Mouse (Mus musculus) spleen, adult 2 months (tissue): Measurements from ENCODE around the gene Nemp1. TPM values are rescaled to one million over a fixed set of nuclear protein-coding genes. Genes with fewer than 3 reads are reported as not detected.

Experiments
- DNase-seq, 2 experiments: peaks; one replicate each; pipeline versions ENCODE4 v3.0.0 to v3.0.0-alpha.2; 2012 to 2021; ENCODE audit warnings: low spot score in 2 of 2, low read depth in 1 of 2
- H3K27ac ChIP-seq: fragments of 200-500 bp; 2 replicates; pipeline ENCODE4 v1.5.1; 2012; ENCODE audit warnings: low read length, inconsistent platforms; ENCODE audit not compliant: insufficient read depth
- H3K27me3 ChIP-seq: fragments of 200-500 bp; 2 replicates; pipeline ENCODE4 v1.6.1; 2012; ENCODE audit warnings: mild to moderate bottlenecking, moderate library complexity, low read length, inconsistent platforms; ENCODE audit not compliant: control insufficient read depth, insufficient read depth
- H3K36me3 ChIP-seq: fragments of 200-500 bp; 2 replicates; pipeline ENCODE4 v1.6.1; 2012; ENCODE audit warnings: mild to moderate bottlenecking, low read length, inconsistent platforms; ENCODE audit not compliant: control insufficient read depth, insufficient read depth
- H3K4me1 ChIP-seq: fragments of 200-500 bp; 2 replicates; pipeline ENCODE4 v1.6.1; 2011; ENCODE audit warnings: inconsistent platforms; ENCODE audit not compliant: control insufficient read depth, insufficient read depth, insufficient read length
- H3K4me3 ChIP-seq: fragments of 200-500 bp; 2 replicates; pipeline ENCODE4 v1.5.1; 2011; ENCODE audit warnings: mild to moderate bottlenecking, inconsistent platforms; ENCODE audit not compliant: insufficient read depth, insufficient read length; ENCODE audit errors: extremely low read depth
- CTCF ChIP-seq: fragments of 200-500 bp; IDR thresholded peaks from 2 replicates; pipeline ENCODE4 v1.5.1; 2011; ENCODE audit warnings: mild to moderate bottlenecking, inconsistent platforms; ENCODE audit not compliant: insufficient read depth, insufficient read length, insufficient replicate concordance; ENCODE audit errors: extremely low read depth
- POLR2A ChIP-seq: fragments of 200-500 bp; IDR thresholded peaks from 2 replicates; pipeline ENCODE4 v1.6.1; 2011; ENCODE audit warnings: low read depth, low read length, inconsistent platforms
- WGBS: fragments of 180-500 bp; shearing (Covaris S2); methylation state at CpG from one replicate; pipeline ENCODE4 v1.1.7; 2018; 5-methylcytosine and 5-hydroxymethylcytosine counted together
- polyA plus RNA-seq: library from polyadenylated mRNA; depleted of rRNA; stranded (reverse); fragments of >200 nt; gene quantifications from 2 replicates; pipeline ENCODE4 v1.2.3, GENCODE M21; 2012

Gene Nemp1
- polyA plus RNA-seq, 1 experiment: 3.2 TPM

DNA sequence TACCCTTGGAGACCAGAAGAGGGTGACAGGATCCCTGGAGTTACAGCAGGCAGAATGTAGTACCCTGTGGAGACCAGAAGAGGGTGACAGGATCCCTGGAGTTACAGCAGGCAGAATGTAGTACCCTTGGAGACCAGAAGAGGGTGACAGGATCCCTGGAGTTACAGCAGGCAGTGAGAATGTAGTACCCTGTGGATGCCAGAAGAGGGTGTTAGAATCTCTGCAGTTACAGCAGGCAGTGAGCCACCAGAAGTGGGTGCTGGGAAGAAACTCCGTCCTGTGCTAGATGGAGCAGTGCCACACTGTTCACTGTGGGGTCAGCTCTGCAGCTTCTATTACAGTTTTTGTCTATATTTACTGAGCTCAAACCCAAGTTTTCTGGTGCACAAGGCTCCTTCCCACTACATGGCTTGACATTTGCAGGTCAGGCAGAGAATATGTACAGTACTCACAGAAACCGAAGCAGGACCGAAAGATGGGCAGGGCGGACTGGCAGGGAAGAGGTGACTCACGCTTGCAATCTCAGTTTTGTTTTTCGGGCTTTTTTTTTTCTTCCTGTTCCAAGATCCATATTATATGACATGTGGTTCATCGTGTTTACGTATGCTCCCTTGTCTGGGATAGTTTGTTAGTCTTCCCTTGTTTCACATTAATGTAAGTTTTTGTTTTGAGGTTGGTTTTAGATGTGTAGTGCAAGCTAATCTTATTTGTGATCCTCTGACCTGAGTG lies 8.3 kb downstream of the Nemp1 start:
- TF ChIP-seq POLR2A: no peak
- peak; percentile 58; the same call in 1 of the 2 replicates for TF ChIP-seq CTCF
- Histone ChIP-seq H3K4me1 (peaks cover 4% of the 10 kb centered on the region), H3K27me3 (no peaks in the 10 kb centered on the region), H3K4me3 (no peak overlapping the region), H3K36me3 (no peaks in the 10 kb centered on the region), H3K27ac (no peak overlapping the region)
- 86% methylated on average over 8 of the region's 8 CpGs for WGBS
- peak; percentile 56 to 61 for DNase-seq

DNA sequence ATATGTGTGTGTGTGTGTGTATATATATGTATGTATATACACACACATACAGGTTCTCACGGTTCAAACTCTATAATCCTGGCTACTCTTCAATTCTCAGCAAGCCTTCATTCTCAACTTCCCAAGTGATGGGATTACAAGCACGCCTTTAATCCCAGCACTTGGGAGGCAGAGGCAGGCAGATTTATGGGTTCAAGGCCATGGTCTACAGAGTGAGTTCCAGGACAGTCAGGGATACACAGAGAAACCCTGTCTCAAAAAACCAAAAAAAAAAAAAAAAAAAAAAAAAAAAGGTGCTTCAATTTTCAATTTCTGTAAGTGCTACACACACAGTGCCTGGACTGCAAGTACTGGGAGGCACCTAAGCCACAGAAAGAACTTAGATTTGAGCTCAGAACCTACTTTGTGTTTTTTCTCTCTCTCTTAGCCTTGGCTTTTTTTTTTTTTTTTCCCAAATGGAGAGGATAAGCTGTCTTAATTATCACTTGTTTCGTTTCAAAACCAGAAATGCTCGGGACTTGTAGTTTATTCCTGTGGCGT lies 9.2 kb downstream of the Nemp1 start:
- DNase-seq: no peak
- Histone ChIP-seq H3K27ac (no peak overlapping the region), H3K36me3 (no peaks in the 10 kb centered on the region), H3K4me3 (peak overlapping the region; percentile 62), H3K4me1 (peaks cover 4% of the 10 kb centered on the region), H3K27me3 (no peaks in the 10 kb centered on the region)
- no peak for TF ChIP-seq CTCF
- no peak for TF ChIP-seq POLR2A
- 45% methylated on average over 5 of the region's 5 CpGs for WGBS

DNA sequence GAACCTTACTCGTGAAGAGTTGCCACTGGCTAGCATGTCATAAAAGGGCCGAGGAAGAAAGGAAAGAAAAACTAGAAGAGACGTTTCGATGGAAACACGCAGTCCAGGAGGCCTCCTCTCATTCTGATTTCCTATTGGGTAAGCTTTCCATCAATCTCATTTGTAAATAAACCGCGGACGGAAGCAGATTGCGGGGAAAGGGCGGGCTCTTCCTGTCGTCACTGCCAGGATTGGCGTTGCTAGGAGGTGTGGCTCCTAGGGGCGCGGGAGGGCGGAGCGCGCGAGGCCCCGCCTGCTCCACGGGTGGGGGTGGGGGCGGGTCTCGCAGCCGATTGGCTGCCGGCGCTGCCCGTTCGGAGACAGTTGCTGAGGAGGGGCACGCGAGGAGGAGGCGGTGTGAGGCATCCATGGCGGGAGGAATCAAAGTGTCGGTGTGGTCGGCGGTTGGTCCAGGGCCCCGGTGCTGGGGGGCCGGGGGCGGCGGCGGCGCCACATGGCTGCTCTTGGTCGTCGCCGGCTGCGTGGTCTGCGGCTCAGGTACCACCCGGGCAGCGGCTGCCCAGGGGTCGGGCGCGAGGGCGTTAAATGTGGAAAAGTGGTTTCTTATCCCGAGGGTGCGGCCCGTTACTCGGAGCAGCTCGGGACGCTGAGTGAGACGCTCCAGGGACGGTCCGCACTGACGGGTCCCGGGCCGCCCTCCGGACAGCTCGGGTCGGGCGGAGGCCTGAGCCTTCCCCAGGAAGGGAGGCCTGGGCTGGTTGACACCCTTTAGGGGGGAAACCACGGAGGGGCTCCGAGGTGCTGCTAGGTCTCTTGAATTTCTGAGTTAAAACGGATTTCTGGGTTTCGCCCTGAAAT lies 10.2 kb downstream of the Nemp1 start:
- TF ChIP-seq POLR2A (no peak), CTCF (no peak)
- DNase-seq: peak; percentile 88 to 98

DNA sequence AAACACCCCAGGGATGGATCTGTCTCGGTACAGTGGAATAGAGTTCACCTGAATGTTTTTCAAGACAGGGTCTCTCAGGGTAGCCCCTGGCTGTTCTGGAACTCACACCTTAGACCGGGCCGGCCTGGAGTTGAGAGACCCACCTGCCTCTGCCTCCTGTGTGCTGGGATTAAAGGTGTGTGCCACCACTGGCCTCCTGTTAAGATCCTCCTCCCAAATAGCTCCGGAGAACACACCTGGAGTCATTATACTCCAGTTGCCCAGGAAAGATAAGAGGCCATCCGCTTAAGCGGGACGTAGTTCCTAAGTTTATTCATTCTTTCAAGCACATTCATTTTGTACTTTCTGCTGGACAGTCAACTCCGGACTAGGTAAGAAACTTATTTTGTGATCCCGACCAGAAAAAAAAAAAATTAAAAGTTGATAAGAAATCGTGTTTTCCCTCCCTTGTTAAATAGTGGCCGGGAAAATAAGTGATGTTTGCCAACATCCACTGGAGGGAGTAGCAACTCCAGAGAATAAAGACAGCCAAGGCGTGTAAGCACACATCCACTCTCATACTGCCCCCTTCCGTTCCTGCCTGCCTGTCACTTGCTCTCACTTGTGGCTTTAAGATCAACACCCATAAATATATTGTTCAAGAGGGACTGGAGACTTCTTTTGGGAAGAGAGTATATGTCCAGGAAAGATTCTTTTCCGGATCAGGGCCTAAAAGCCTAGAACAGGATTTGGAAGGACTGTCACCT lies 11.1 kb downstream of the Nemp1 start:
- H3K4me3 ChIP-seq: peak overlapping the region; percentile 83
- DNase-seq: peak; percentile 70 to 71
- no peaks in the 10 kb centered on the region for H3K27me3 ChIP-seq
- H3K27ac ChIP-seq: no peak overlapping the region
- peaks cover 4% of the 10 kb centered on the region for H3K4me1 ChIP-seq
- TF ChIP-seq POLR2A (no peak), CTCF (peak; percentile 86; the same call in 1 of the 2 replicates)
- WGBS: 6% methylated on average over 14 of the region's 14 CpGs
- no peaks in the 10 kb centered on the region for H3K36me3 ChIP-seq

More for the DNA sequence above, 10.2 kb downstream of the Nemp1 start:
- Histone ChIP-seq H3K4me3 (peak overlapping the region; percentile 83), H3K27ac (peak overlapping the region; percentile 50), H3K36me3 (no peaks in the 10 kb centered on the region), H3K4me1 (peaks cover 4% of the 10 kb centered on the region), H3K27me3 (no peaks in the 10 kb centered on the region)
- WGBS: under 1% methylated on average over 67 of the region's 71 CpGs

DNA sequence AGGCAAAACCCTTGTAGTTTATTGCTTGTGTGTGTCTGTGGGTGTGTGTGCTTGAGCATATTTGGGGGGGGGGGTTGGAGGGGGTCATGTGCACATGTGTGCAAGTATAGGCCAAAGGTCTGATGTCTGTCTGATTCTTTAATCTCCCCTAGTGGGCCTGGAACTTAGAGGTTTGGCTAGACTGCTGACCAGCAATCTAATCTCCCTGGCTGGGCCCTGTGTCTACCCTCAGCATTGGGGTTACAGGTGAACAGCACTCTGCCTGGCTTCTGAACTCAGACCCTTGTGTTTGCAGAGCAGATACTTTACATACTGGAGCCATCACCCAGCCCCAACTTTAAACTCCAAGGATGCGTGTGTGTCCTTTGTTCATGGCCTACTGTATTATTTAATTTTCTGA lies 12.5 kb downstream of the Nemp1 start:
- 94% methylated on average over 1 of the region's 1 CpGs for WGBS
- DNase-seq: no peak
- H3K36me3 ChIP-seq: no peaks in the 10 kb centered on the region
- H3K4me3 ChIP-seq: no peak overlapping the region
- no peaks in the 10 kb centered on the region for H3K27me3 ChIP-seq
- H3K27ac ChIP-seq: no peak overlapping the region
- H3K4me1 ChIP-seq: peaks cover 4% of the 10 kb centered on the region
- TF ChIP-seq CTCF (no peak), POLR2A (no peak)

DNA sequence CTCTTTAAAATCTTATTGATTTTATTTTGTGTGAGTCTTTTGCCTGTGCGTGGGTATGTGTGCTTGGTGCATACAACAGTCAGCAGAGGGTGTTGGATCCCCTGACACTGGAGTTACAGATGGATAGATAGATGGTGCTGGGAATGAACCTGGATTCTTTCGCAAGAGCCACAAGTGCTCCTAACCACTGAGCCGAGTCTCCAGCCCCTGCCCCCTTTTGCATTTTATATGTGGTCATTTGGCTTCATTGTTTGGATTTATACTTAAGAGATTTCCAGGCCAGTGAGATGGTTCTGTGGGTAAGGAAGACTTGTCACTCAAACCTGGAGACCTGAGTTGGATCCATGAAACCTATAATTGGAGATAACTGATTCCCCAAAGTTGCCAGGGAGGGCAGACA lies 13.2 kb downstream of the Nemp1 start:
- H3K27me3 ChIP-seq: no peaks in the 10 kb centered on the region
- H3K4me1 ChIP-seq: peaks cover 4% of the 10 kb centered on the region
- no peak overlapping the region for H3K4me3 ChIP-seq
- H3K36me3 ChIP-seq: no peaks in the 10 kb centered on the region
- WGBS: 93% methylated on average over 3 of the region's 3 CpGs
- no peak overlapping the region for H3K27ac ChIP-seq
- no peak for DNase-seq
- TF ChIP-seq POLR2A: no peak
- TF ChIP-seq CTCF: no peak
